Mouse (Mus musculus) CH12.LX (cell line): ENCODE data around the gene Ift27. TPM values are rescaled to one million over a fixed set of nuclear protein-coding genes. Genes with fewer than 3 reads are reported as not detected.

Experiments used
- DNase-seq: peaks from one replicate; pipeline ENCODE4 v3.0.0-alpha.2; 2013; ENCODE audit errors: extremely low read depth
- H3K27ac ChIP-seq: 2 replicates; pipeline ENCODE4 v1.5.1; 2012; ENCODE audit warnings: low read depth, mild to moderate bottlenecking, control low read depth, moderate library complexity; ENCODE audit not compliant: insufficient read depth
- H3K27me3 ChIP-seq: replicated peaks from 2 replicates; pipeline ENCODE3; 2012; ENCODE audit warnings: inconsistent platforms
- H3K36me3 ChIP-seq, 2 experiments: replicated peaks in 1 of 2; 2 replicates each; pipeline versions ENCODE3 to v1.6.1; 2012; ENCODE audit warnings: inconsistent platforms in 1 of 2, low read length in 1 of 2, mild to moderate bottlenecking in 1 of 2, mixed read lengths in 1 of 2, moderate library complexity in 1 of 2; ENCODE audit not compliant: control insufficient read depth in 1 of 2, insufficient read depth in 1 of 2
- H3K4me1 ChIP-seq, 2 experiments: 2 replicates each; pipeline ENCODE4 v1.6.1; 2012; ENCODE audit warnings: inconsistent platforms in 1 of 2, moderate library complexity in 1 of 2; ENCODE audit not compliant: insufficient read depth in 2 of 2, control insufficient read depth in 1 of 2
- H3K4me2 ChIP-seq: 2 replicates; pipeline ENCODE4 v1.6.1; 2012; ENCODE audit warnings: low read depth, mild to moderate bottlenecking, control low read depth; ENCODE audit not compliant: poor library complexity, insufficient read depth, severe bottlenecking
- H3K4me3 ChIP-seq, 3 experiments: fragments of 150-350 bp in 1 of 3; sonication (generic) in 1 of 3; replicated peaks in 1 of 3; 2 replicates each; pipeline versions ENCODE3 to v1.5.1; 2011 to 2012; ENCODE audit warnings: low read depth in 2 of 3, low read length in 2 of 3, mild to moderate bottlenecking in 2 of 3, moderate library complexity in 2 of 3, control low read depth in 1 of 3, improper control_type of control experiment in 1 of 3, inconsistent platforms in 1 of 3, mixed read lengths in 1 of 3; ENCODE audit not compliant: poor library complexity in 1 of 3
- H3K79me2 ChIP-seq: replicated peaks from 2 replicates; pipeline ENCODE4 v1.6.1; 2012; ENCODE audit warnings: mild to moderate bottlenecking, moderate library complexity; ENCODE audit not compliant: control insufficient read depth, poor library complexity, insufficient read depth, severe bottlenecking; ENCODE audit errors: extremely low read depth
- H3K9ac ChIP-seq: 2 replicates; pipeline ENCODE4 v1.6.1; 2012; ENCODE audit warnings: low read depth, mild to moderate bottlenecking, control low read depth, moderate library complexity; ENCODE audit not compliant: insufficient read depth
- H3K9me3 ChIP-seq: replicated peaks from 2 replicates; pipeline ENCODE3; 2012; ENCODE audit warnings: low read length, inconsistent platforms, mixed read lengths
- CHD2 ChIP-seq: IDR thresholded peaks from 2 replicates; pipeline ENCODE4 v1.6.1; 2011; ENCODE audit warnings: low read length, improper control_type of control experiment
- CTCF ChIP-seq, 2 experiments: IDR thresholded peaks in 1 of 2; conservative IDR thresholded peaks in 1 of 2; 2 replicates each; pipeline ENCODE4 v1.5.1; 2011 to 2012; ENCODE audit warnings: low read depth in 2 of 2, low read length in 2 of 2, improper control_type of control experiment in 1 of 2, inconsistent platforms in 1 of 2, mild to moderate bottlenecking in 1 of 2, moderate library complexity in 1 of 2
- EP300 ChIP-seq: IDR thresholded peaks from 2 replicates; pipeline ENCODE4 v1.6.1; 2011; ENCODE audit warnings: low read length, improper control_type of control experiment
- GABPA ChIP-seq: IDR thresholded peaks from 2 replicates; pipeline ENCODE4 v1.6.1; 2012; ENCODE audit warnings: low read depth, low read length, improper control_type of control experiment, inconsistent platforms; ENCODE audit not compliant: insufficient replicate concordance
- HCFC1 ChIP-seq: IDR thresholded peaks from 2 replicates; pipeline ENCODE4 v1.6.1; 2012; ENCODE audit warnings: low read depth, mild to moderate bottlenecking, inconsistent platforms, low read length, improper control_type of control experiment
- JUN ChIP-seq: IDR thresholded peaks from 2 replicates; pipeline ENCODE4 v1.6.1; 2011; ENCODE audit warnings: low read depth, mild to moderate bottlenecking, low read length, improper control_type of control experiment, moderate library complexity; ENCODE audit not compliant: insufficient read depth
- JUND ChIP-seq: conservative IDR thresholded peaks from 2 replicates; pipeline ENCODE4 v1.6.1; 2011; ENCODE audit warnings: low read depth, low read length, improper control_type of control experiment
- MAZ ChIP-seq: IDR thresholded peaks from 2 replicates; pipeline ENCODE4 v1.6.1; 2012; ENCODE audit warnings: low read depth, mild to moderate bottlenecking, inconsistent platforms, low read length, improper control_type of control experiment, moderate library complexity
- MEF2A ChIP-seq: IDR thresholded peaks from 2 replicates; pipeline ENCODE4 v1.6.1; 2014; ENCODE audit warnings: low read depth, mild to moderate bottlenecking, inconsistent platforms, low read length, improper control_type of control experiment, borderline replicate concordance
- MXI1 ChIP-seq: IDR thresholded peaks from 2 replicates; pipeline ENCODE4 v1.6.1; 2011; ENCODE audit warnings: mild to moderate bottlenecking, low read depth, low read length, improper control_type of control experiment
- MYC ChIP-seq: IDR thresholded peaks from 2 replicates; pipeline ENCODE4 v1.6.1; 2011; ENCODE audit warnings: low read depth, mild to moderate bottlenecking, improper control_type of control experiment, low read length
- NRF1 ChIP-seq: IDR thresholded peaks from 2 replicates; pipeline ENCODE4 v1.6.1; 2014; ENCODE audit warnings: low read depth, mild to moderate bottlenecking, inconsistent platforms, low read length, improper control_type of control experiment, moderate library complexity
- PAX5 ChIP-seq: IDR thresholded peaks from 2 replicates; pipeline ENCODE4 v1.6.1; 2012; ENCODE audit warnings: low read length, inconsistent platforms, mixed read lengths
- POLR2A ChIP-seq: IDR thresholded peaks from 2 replicates; pipeline ENCODE4 v1.6.1; 2011; ENCODE audit warnings: low read depth, mild to moderate bottlenecking, improper control_type of control experiment, low read length
- RAD21 ChIP-seq: IDR thresholded peaks from 2 replicates; pipeline ENCODE4 v1.6.1; 2011; ENCODE audit warnings: low read depth, mild to moderate bottlenecking, low read length, improper control_type of control experiment, moderate library complexity
- RCOR1 ChIP-seq: conservative IDR thresholded peaks from 2 replicates; pipeline ENCODE4 v1.6.1; 2012; ENCODE audit warnings: low read depth, mild to moderate bottlenecking, inconsistent platforms, low read length, improper control_type of control experiment
- SMC3 ChIP-seq: IDR thresholded peaks from 2 replicates; pipeline ENCODE4 v1.6.1; 2011; ENCODE audit warnings: low read depth, low read length, improper control_type of control experiment
- TBP ChIP-seq: conservative IDR thresholded peaks from 2 replicates; pipeline ENCODE4 v1.6.1; 2011; ENCODE audit warnings: low read depth, low read length, improper control_type of control experiment
- UBTF ChIP-seq: IDR thresholded peaks from 2 replicates; pipeline ENCODE4 v1.6.1; 2012; ENCODE audit warnings: low read depth, mild to moderate bottlenecking, inconsistent platforms, low read length, improper control_type of control experiment, moderate library complexity
- USF1 ChIP-seq: IDR thresholded peaks from 2 replicates; pipeline ENCODE4 v1.6.1; 2014; ENCODE audit warnings: low read depth, mild to moderate bottlenecking, inconsistent platforms, low read length, improper control_type of control experiment
- USF2 ChIP-seq: conservative IDR thresholded peaks from 2 replicates; pipeline ENCODE4 v1.6.1; 2011; ENCODE audit warnings: low read depth, low read length, improper control_type of control experiment
- ZC3H11A ChIP-seq: IDR thresholded peaks from 2 replicates; pipeline ENCODE4 v1.6.1; 2012; ENCODE audit warnings: low read depth, mild to moderate bottlenecking, inconsistent platforms, low read length, improper control_type of control experiment
- ZKSCAN1 ChIP-seq: IDR thresholded peaks from 2 replicates; pipeline ENCODE4 v1.6.1; 2012; ENCODE audit warnings: low read depth, inconsistent platforms, low read length, improper control_type of control experiment, borderline replicate concordance
- ZMIZ1 ChIP-seq: IDR thresholded peaks from 2 replicates; pipeline ENCODE4 v1.6.1; 2012; ENCODE audit warnings: low read depth, mild to moderate bottlenecking, inconsistent platforms, low read length, improper control_type of control experiment
- ZNF384 ChIP-seq: IDR thresholded peaks from 2 replicates; pipeline ENCODE4 v1.6.1; 2012; ENCODE audit warnings: low read depth, low read length, improper control_type of control experiment, inconsistent platforms
- dilution Hi-C: fragments of 300-500 bp; cut with MboI; formaldehyde crosslinking; loops from 2 replicates; pipeline ENCODE4 v1.14.3; 2020; ENCODE audit warnings: low sequenced_read_pairs; ENCODE audit not compliant: extremely low pct_unique_long_range_greater_than_20kb, extremely low pct_ligation_motif_present
- in situ Hi-C: fragments of 300-500 bp; cut with MboI; formaldehyde crosslinking; loops from 3 replicates; pipeline ENCODE4 v1.14.3; 2019; ENCODE audit warnings: low sequenced_read_pairs, low pct_ligation_motif_present, low pct_unique_long_range_greater_than_20kb, mixed read lengths
- polyA plus RNA-seq: library from polyadenylated mRNA; unstranded; fragments of >175 nt; gene quantifications from 2 replicates; pipeline ENCODE4 v1.2.1, GENCODE M21; 2012; ENCODE audit warnings: low read depth; ENCODE audit not compliant: insufficient read length
- total RNA-seq, 2 experiments: library from RNA; depleted of rRNA; stranded (reverse); fragments of 300-350 nt in 1 of 2; fragments of >200 nt in 1 of 2; gene quantifications; 2 replicates each; pipeline ENCODE4 v1.2.3; 2012 to 2014

Gene Ift27
- total and polyA plus RNA-seq, 3 experiments = 67.1 to 82.1 (median 72.1) TPM

GRCm38 (mm10) chr15:78178397-78178796 is 4.5 kb upstream of the Ift27 start (continued):
- TF ChIP-seq CTCF (conservative IDR thresholded peaks at IDR 0.05 in 1 of 2, IDR thresholded peaks at IDR 0.05 in 1 of 2; ENCODE audit: low read depth in 2 of 2, low read length in 2 of 2) (peak; percentile 91 to 97), PAX5 (no peak), MAZ (no peak; the same call in 1 of the 2 replicates), ZNF384 (peak; percentile 94), UBTF (0 out of 2 replicates have a peak, but pooled peaks have one; percentile 50), HCFC1 (peak; percentile 54; the same call in 1 of the 2 replicates), USF2 (no peak), MXI1 (peak; percentile 68; the same call in 1 of the 2 replicates), POLR2A (no peak), NRF1 (no peak), GABPA (no peak), EP300 (no peak), JUND (no peak), ZC3H11A (peak; percentile 67), MYC (peak; percentile 76; the same call in 1 of the 2 replicates), RCOR1 (no peak), TBP (no peak), JUN (no peak), RAD21 (peak; percentile 94)
- TF ChIP-seq, all 38 proteins: peak for 21

DNA sequence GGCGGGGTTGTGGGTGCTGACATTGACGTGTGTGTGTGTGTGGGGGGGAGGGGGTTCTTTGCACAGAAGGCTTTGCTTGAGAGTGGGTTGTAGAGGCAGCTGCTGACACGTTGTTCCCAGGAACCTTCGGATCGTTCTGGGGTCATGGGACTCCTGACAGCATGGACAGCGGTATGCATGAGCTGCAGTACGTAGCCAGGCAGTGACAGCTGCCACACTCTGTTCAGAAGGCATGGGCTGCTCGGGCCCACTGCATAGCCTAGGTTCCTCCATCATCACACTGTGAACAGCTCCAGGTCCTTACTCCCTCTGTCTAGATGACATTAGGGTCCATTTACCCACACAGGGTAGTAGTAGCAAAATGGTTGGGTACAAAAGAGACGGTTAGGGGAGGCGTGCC is 3.4 kb upstream of the Ift27 start:
- peak; percentile 36 for DNase-seq
- no peaks in the 10 kb centered on the region; the same call in 1 of the 2 replicates for H3K79me2 ChIP-seq
- H3K4me2 ChIP-seq = 0 out of 2 replicates have a peak overlapping the region, but pooled peaks have one; percentile 41
- no peaks in the 10 kb centered on the region for H3K27me3 ChIP-seq
- H3K27ac ChIP-seq = peak overlapping the region; percentile 83
- dilution Hi-C loops (no loop called here), in situ Hi-C loops (loop anchor here (25.0 kb wide), 1 partner anchor 360 kb away; the partner anchor contains the start of genes C1qtnf6 and Sstr3)
- TF ChIP-seq SMC3 (no peak), ZMIZ1 (no peak), MEF2A (no peak), USF1 (no peak), ZKSCAN1 (no peak), CHD2 (no peak)
- no peaks in the 10 kb centered on the region for H3K9me3 ChIP-seq
- H3K4me1 ChIP-seq = peaks cover 27 to 58% of the 10 kb centered on the region in 2 experiments
- no peaks in the 10 kb centered on the region for H3K36me3 ChIP-seq
- no peak overlapping the region for H3K9ac ChIP-seq
- peak overlapping the region in 1 of 3 experiments; percentile 3 for H3K4me3 ChIP-seq
